Mouse (Mus musculus): ENCODE data around the gene Ppp1r15b. TPM values are rescaled to one million over a fixed set of nuclear protein-coding genes. Genes with fewer than 3 reads are reported as not detected.
A peak's percentile ranks its signal among the peaks of the same experiment; 100 is the strongest.

Ppp1r15b gene
- total and polyA plus RNA-seq, 3 experiments = 33.1 to 47.6 (median 47.5) TPM

DNA sequence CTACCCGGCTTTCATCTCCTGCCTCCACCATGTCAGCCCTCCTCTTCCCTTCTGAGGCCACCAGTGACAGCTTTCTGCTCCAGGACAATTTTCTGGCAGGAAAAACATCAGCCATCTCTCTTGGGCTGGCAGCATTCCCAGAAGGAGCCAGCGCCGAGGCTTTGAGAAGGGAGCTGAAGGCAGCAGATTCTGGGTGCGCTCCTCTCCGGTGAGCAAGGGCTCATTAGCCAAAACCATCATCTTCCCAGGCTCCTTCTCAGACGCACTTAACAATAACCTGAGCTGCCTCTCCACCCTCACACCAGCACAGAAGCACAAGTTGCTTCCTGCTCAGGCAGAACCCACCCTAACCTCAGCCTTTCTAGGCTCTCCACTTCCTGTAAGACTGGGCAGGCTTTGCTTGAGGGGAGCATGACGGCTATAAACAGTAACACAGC is 28.2 kb downstream of the Ppp1r15b start:
- Histone ChIP-seq H3K27ac (ENCODE audit: insufficient read depth, low read depth) (no peak overlapping the region), H3K36me3 (replicated peaks in 1 of 2; ENCODE audit: control insufficient read depth in 1 of 2, insufficient read depth in 1 of 2, low read length in 1 of 2) (no peaks in the 10 kb centered on the region), H3K79me2 (replicated peaks; ENCODE audit: control insufficient read depth, extremely low read depth, insufficient read depth, poor library complexity, severe bottlenecking) (no peaks in the 10 kb centered on the region), H3K4me3 (replicated peaks in 1 of 3; ENCODE audit: low read depth in 2 of 3, low read length in 2 of 3, poor library complexity in 1 of 3) (no peak overlapping the region), H3K27me3 (replicated peaks) (peaks cover 48% of the 10 kb centered on the region), H3K9me3 (replicated peaks; ENCODE audit: low read length) (no peaks in the 10 kb centered on the region), H3K4me1 (ENCODE audit: control insufficient read depth in 1 of 2, insufficient read depth in 2 of 2) (peaks cover 4 to 14% of the 10 kb centered on the region in 2 experiments; a peak in 3 of 4 replicates), H3K4me2 (ENCODE audit: insufficient read depth, low read depth, poor library complexity, severe bottlenecking) (peak overlapping the region; percentile 19; the same call in 1 of the 2 replicates), H3K9ac (ENCODE audit: insufficient read depth, low read depth) (no peak overlapping the region)
- dilution Hi-C loops (cut with MboI; ENCODE audit: extremely low pct_ligation_motif_present, extremely low pct_unique_long_range_greater_than_20kb, low sequenced_read_pairs) (no loop called here), in situ Hi-C loops (cut with MboI; ENCODE audit: low pct_ligation_motif_present, low pct_unique_long_range_greater_than_20kb, low sequenced_read_pairs) (no loop called here)
- no peak for DNase-seq (ENCODE audit: extremely low read depth)
- no peak for TF ChIP-seq PAX5 (IDR thresholded peaks at IDR 0.05; ENCODE audit: low read length)
- no peak for TF ChIP-seq ELF1 (IDR thresholded peaks at IDR 0.05; ENCODE audit: low read depth, low read length)
- TF ChIP-seq JUND (conservative IDR thresholded peaks at IDR 0.05; ENCODE audit: low read depth, low read length) = no peak
- no peak for TF ChIP-seq RCOR1 (conservative IDR thresholded peaks at IDR 0.05; ENCODE audit: low read depth, low read length)
- TF ChIP-seq SMC3 (IDR thresholded peaks at IDR 0.05; ENCODE audit: low read depth, low read length) = no peak
- no peak for TF ChIP-seq BHLHE40 (IDR thresholded peaks at IDR 0.05; ENCODE audit: low read depth, low read length)
- TF ChIP-seq KAT2A (IDR thresholded peaks at IDR 0.05; ENCODE audit: insufficient replicate concordance, low read length) = no peak
- TF ChIP-seq MXI1 (IDR thresholded peaks at IDR 0.05; ENCODE audit: low read depth, low read length) = no peak
- no peak for TF ChIP-seq UBTF (IDR thresholded peaks at IDR 0.05; ENCODE audit: low read depth, low read length)
- TF ChIP-seq USF2 (conservative IDR thresholded peaks at IDR 0.05; ENCODE audit: low read depth, low read length) = no peak

- no peak overlapping the region for H3K4me2 ChIP-seq (ENCODE audit: insufficient read depth, low read depth, poor library complexity, severe bottlenecking)
- no peak overlapping the region for H3K9ac ChIP-seq (ENCODE audit: insufficient read depth, low read depth)
- dilution Hi-C loops (cut with MboI; ENCODE audit: extremely low pct_ligation_motif_present, extremely low pct_unique_long_range_greater_than_20kb, low sequenced_read_pairs) = no loop called here
- H3K79me2 ChIP-seq (replicated peaks; ENCODE audit: control insufficient read depth, extremely low read depth, insufficient read depth, poor library complexity, severe bottlenecking) = no peaks in the 10 kb centered on the region
- H3K27ac ChIP-seq (ENCODE audit: insufficient read depth, low read depth) = no peak overlapping the region
- peaks cover 4 to 17% of the 10 kb centered on the region in 2 experiments; a peak in 3 of 4 replicates for H3K4me1 ChIP-seq (ENCODE audit: control insufficient read depth in 1 of 2, insufficient read depth in 2 of 2)
- TF ChIP-seq TBP (conservative IDR thresholded peaks at IDR 0.05; ENCODE audit: low read depth, low read length) (no peak), IRF4 (IDR thresholded peaks at IDR 0.05; ENCODE audit: low read depth, low read length) (no peak), HCFC1 (IDR thresholded peaks at IDR 0.05; ENCODE audit: low read depth, low read length) (no peak), POLR2A (IDR thresholded peaks at IDR 0.05; ENCODE audit: low read depth, low read length) (no peak), PAX5 (IDR thresholded peaks at IDR 0.05; ENCODE audit: low read length) (no peak), CTCF (conservative IDR thresholded peaks at IDR 0.05 in 1 of 2, IDR thresholded peaks at IDR 0.05 in 1 of 2; ENCODE audit: low read depth in 2 of 2, low read length in 2 of 2) (no peak), ETS1 (conservative IDR thresholded peaks at IDR 0.05; ENCODE audit: low read depth, low read length) (no peak)
- H3K36me3 ChIP-seq (replicated peaks in 1 of 2; ENCODE audit: control insufficient read depth in 1 of 2, insufficient read depth in 1 of 2, low read length in 1 of 2) = no peaks in the 10 kb centered on the region
- no peak for DNase-seq (ENCODE audit: extremely low read depth)
- H3K27me3 ChIP-seq (replicated peaks) = peaks cover 67% of the 10 kb centered on the region
- no peaks in the 10 kb centered on the region for H3K9me3 ChIP-seq (replicated peaks; ENCODE audit: low read length)
- in situ Hi-C loops (cut with MboI; ENCODE audit: low pct_ligation_motif_present, low pct_unique_long_range_greater_than_20kb, low sequenced_read_pairs) = no loop called here
- H3K4me3 ChIP-seq (replicated peaks in 1 of 3; ENCODE audit: low read depth in 2 of 3, low read length in 2 of 3, poor library complexity in 1 of 3) = no peak overlapping the region
Measured at GRCm38 (mm10) chr1:133161559-133161958, 30.6 kb downstream of the Ppp1r15b start.

Measured in CH12.LX (cell line).